Mouse (Mus musculus): ENCODE results near the gene Mbd5.

GRCm38 (mm10) chr2:49358128-49358814 is 409.0 kb downstream of the Mbd5 start:
- TF ChIP-seq TAL1 (conservative IDR thresholded peaks at IDR 0.05; ENCODE audit: low read depth, low read length) (no peak), CTCF (IDR thresholded peaks at IDR 0.05; ENCODE audit: low read depth, low read length) (no peak)

Data from G1E (cell line).